Mouse (Mus musculus): ENCODE results near the gene Bbs9. TPM values are rescaled to one million over a fixed set of nuclear protein-coding genes. Genes with fewer than 3 reads are reported as not detected.

The Bbs9 gene
- total RNA-seq, 1 experiment from 2014 or later, result 8.6 TPM

GRCm38 (mm10) chr9:22584221-22584620 is 108.7 kb downstream of the Bbs9 start:
- no peak for ATAC-seq (replicated peaks; ENCODE audit: insufficient number of reproducible peaks, low FRiP score, low TSS enrichment, poor library complexity, severe bottlenecking)

GRCm38 (mm10) chr9:22593032-22593431 is 117.5 kb downstream of the Bbs9 start:
- no peak for ATAC-seq (replicated peaks; ENCODE audit: insufficient number of reproducible peaks, low FRiP score, low TSS enrichment, poor library complexity, severe bottlenecking)

- ATAC-seq (replicated peaks; ENCODE audit: insufficient number of reproducible peaks, low FRiP score, low TSS enrichment, poor library complexity, severe bottlenecking), result no peak
Observed at GRCm38 (mm10) chr9:22596650-22597049, 121.1 kb downstream of the Bbs9 start.

DNA sequence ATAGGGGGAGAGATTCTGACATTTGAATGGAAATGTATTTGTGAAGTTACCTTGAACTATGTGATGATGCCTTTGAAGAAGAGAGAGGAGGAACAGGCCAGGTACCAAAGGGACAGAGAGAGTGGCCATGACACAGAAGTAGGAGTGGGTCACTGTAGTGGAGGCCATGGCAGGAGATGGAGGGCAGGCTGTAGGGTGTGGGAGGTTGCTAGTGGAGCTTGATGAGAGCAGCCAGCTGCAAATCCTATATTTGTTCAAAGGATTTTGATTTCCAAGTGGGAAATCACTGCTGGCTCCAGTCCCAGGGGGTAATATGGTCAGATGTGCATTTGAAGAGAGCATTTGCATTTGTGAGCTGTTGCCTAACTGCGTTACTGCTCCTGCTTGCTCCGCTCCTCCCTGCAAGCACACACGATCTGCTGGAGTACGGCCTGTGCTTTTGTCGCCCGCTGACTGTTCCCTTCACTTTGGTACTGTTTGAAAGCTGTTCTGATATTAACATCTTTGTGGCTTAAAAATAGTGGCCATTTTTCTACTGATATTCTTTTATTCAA is 137.8 kb downstream of the Bbs9 start:
- no peak for ATAC-seq (replicated peaks; ENCODE audit: insufficient number of reproducible peaks, low FRiP score, low TSS enrichment, poor library complexity, severe bottlenecking)

- ATAC-seq (replicated peaks; ENCODE audit: insufficient number of reproducible peaks, low FRiP score, low TSS enrichment, poor library complexity, severe bottlenecking), result no peak
Observed at GRCm38 (mm10) chr9:22619245-22619644, 143.7 kb downstream of the Bbs9 start.

- ATAC-seq (replicated peaks; ENCODE audit: insufficient number of reproducible peaks, low FRiP score, low TSS enrichment, poor library complexity, severe bottlenecking), result peak; percentile 71; the same call in 1 of the 2 replicates
Observed at GRCm38 (mm10) chr9:22624966-22625365, 149.5 kb downstream of the Bbs9 start.

GRCm38 (mm10) chr9:22626014-22626413 is 150.5 kb downstream of the Bbs9 start:
- ATAC-seq (replicated peaks; ENCODE audit: insufficient number of reproducible peaks, low FRiP score, low TSS enrichment, poor library complexity, severe bottlenecking), result no peak

DNA sequence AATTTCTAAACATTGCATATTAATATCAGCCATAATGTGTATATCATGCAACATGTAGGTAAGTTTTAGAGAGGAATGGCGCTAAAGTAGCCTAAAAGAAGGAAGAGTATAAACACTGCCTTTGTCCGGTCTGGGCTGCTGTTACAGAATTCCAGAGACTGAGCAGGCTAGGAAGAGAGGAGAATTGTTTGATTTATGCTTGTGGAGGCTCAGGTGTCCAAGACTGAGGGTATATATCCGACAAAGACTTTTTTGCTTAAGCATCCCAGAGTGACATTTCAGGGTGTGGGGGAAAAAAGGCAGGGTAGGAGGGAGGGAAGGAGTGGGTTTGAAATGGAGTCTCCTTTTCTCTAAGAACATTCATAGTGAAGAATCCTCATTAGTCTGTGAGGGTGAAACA is 152.4 kb downstream of the Bbs9 start:
- no peak for ATAC-seq (replicated peaks; ENCODE audit: insufficient number of reproducible peaks, low FRiP score, low TSS enrichment, poor library complexity, severe bottlenecking)

DNA sequence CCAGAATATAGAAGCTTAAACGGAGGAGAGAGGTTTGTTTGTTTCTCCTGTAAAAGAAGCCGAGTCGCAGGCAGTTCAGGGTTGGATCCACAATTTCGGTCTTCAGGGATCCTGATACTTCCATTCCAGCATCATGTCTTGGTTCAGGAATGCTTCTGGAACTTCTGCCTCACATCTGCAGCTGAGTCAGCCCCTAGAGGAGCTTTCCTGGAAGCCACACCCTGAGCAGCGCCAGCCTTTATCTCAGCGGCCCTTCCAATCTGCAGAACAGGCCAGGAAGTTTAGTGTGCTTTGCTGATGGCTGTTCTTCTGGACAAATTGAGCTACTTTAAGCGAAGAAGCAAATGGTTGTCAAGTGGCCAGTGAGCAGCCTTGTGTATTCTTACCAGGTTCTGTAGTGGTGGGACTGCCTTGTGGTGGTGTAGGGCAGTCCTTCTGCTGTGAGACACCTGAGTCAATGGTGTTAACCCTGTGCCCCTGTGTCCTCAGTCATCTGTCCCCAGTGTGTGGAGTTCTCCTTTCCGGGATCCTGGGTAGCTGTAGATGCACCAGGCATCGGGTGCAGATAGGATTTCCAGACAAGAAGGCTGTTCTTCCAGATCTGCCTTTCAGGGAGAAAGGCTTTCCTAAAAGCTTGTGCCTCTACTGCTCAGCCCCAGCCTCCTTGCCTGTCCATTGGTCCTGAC is 157.4 kb downstream of the Bbs9 start:
- ATAC-seq (replicated peaks; ENCODE audit: insufficient number of reproducible peaks, low FRiP score, low TSS enrichment, poor library complexity, severe bottlenecking), result no peak

- ATAC-seq (replicated peaks; ENCODE audit: insufficient number of reproducible peaks, low FRiP score, low TSS enrichment, poor library complexity, severe bottlenecking), result no peak
Observed at GRCm38 (mm10) chr9:22638502-22638901, 163.0 kb downstream of the Bbs9 start.

DNA sequence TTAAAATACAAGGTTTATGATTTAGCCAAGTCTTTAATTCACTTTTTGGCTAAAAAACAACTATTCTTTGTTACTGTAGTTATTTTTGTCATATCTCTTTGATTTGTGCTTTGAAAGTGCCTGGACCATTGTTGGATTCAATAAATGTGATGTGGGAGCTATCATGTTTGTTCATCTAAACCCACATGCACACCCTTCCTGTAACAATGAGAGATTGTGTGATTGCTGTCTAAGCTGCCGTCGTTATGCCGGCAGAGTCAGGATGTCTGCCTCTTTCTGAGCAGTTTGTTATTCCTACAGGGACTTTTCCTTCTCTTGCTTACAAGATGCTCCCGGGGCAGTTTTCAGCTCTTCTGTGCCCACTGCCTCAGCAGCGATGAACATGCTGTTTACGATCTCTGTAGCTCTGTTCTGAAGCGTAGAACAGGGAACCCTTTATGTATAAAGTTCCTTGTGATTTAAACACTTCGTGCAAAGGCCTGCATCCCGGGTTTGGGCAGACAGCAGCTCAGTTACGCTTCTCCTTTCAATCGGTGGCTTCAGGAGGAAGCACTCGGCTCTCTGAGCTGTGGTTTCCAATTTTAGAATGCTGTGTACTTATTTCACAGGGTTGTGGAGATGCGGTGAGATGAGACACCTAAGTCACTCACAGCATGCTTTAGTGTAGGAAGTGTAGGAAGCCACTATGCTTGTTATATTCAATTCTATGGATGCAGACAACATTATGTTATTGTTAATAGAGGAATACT is 165.3 kb downstream of the Bbs9 start:
- no peak for ATAC-seq (replicated peaks; ENCODE audit: insufficient number of reproducible peaks, low FRiP score, low TSS enrichment, poor library complexity, severe bottlenecking)

DNA sequence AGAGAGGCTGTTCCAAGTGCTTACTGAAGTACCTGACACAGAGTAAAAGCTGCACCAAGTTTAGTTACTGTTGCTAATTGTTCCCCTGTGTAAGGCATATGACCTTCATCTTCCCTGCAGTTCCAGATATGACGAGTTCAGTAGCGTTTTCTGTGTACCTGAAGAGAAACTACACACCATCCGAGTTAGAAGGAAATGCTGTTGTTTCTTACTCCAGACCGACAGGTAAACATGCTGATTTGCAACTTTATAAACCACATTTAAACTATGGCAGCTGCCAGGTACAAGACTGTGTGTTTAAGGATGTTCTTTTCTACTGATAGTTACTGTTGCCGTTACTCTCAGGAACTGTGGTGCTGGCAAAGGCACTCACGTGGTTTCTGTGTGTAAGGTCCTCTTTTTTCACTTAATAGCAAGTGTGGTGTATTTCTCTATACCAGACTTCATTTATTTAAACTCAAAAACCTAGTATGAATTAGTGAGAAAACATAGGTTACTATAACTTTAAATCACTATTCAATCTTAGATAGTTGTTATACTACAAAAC is 170.4 kb downstream of the Bbs9 start:
- ATAC-seq (replicated peaks; ENCODE audit: insufficient number of reproducible peaks, low FRiP score, low TSS enrichment, poor library complexity, severe bottlenecking), result no peak

GRCm38 (mm10) chr9:22646461-22646860 is 170.9 kb downstream of the Bbs9 start:
- no peak for ATAC-seq (replicated peaks; ENCODE audit: insufficient number of reproducible peaks, low FRiP score, low TSS enrichment, poor library complexity, severe bottlenecking)

DNA sequence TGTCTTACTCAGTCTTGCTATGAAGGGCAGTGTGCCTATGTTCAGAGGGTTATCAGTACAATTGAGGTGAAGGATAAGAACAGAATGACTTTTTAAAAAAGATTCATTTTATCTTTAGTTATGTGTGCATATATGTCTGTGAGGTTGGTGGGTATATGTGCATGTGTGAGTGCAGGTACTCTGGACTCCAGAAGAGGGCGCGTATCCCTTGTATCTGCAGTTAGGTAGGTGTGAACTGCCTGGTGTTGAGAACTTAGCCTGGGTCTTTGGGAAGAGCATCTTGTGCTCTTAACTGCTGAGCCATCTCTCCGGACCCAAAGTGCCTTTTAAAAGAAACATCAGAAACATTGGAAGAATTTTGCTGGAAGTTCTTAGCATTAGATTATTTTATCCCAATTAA is 172.6 kb downstream of the Bbs9 start:
- no peak for ATAC-seq (replicated peaks; ENCODE audit: insufficient number of reproducible peaks, low FRiP score, low TSS enrichment, poor library complexity, severe bottlenecking)

DNA sequence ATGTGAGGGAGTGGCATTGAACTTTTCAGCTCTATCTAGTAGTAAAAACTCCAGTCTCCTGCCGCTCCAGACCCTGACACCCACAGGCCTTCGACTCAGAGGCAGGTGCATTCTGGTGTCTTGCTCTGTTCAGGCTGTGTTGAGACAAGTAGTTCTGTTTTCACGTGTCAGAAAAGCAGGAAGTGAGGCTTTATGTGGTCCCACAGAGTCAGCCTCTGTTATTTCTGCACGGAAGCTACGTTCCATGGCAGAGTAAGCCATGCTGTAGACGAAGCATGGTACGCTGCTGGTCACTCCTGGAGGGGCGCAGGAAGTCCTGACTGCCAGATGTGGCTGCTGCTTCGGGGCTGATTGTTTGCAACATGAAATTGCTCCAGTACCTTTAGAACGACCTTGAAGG is 174.1 kb downstream of the Bbs9 start:
- peak; percentile 73 for ATAC-seq (replicated peaks; ENCODE audit: insufficient number of reproducible peaks, low FRiP score, low TSS enrichment, poor library complexity, severe bottlenecking)

GRCm38 (mm10) chr9:22650781-22651180 is 175.3 kb downstream of the Bbs9 start:
- no peak for ATAC-seq (replicated peaks; ENCODE audit: insufficient number of reproducible peaks, low FRiP score, low TSS enrichment, poor library complexity, severe bottlenecking)

DNA sequence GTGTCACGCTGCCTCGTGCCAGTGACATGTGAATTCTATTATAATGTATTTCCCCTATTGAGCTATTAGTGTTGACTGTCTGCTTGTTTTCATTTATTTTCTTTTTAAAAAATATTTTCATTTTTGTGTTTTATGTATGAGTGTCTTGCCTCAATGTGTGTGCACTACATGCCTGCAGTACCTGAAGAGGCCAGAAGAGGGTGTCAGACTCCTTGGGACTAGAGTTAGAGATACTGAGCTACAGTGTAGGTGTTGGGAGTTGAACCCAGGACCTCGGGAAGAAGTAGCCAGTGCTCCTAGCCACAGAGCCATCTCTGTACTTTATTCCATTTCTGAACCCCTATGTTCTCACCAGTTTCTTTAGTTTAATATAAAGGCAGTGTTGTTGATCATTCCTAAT is 176.1 kb downstream of the Bbs9 start:
- ATAC-seq (replicated peaks; ENCODE audit: insufficient number of reproducible peaks, low FRiP score, low TSS enrichment, poor library complexity, severe bottlenecking), result no peak

DNA sequence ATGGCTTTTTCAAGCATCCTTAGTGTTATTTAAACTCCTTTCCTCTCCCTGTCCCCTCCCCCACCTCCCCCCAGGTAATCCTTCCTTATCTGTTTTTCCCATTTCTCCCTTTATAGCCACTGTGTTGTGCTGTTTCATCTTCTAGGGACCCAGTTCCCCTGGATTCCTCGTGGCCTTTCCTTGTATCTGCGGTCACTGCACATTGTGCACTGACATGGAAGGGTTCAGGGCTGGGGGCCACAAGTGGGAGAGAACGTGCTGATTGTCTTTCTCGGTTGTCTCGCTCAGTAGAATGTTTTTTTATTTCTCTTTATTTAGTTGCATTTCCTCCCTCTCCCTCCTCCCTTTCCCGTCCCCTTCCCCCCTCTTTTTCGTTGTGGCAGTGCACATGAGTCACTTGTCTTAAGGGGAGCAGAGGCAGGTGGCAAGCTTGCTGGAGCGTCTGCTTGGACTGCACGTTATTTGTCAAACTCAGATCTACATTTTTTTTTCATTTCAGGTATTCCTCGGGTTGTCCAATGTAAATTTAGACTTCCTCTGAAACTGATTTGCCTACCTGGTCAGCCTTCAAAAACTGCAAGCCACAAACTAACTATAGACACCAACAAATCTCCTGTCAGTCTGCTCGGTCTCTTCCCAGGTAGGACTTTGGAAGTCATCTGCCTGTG is 179.3 kb downstream of the Bbs9 start:
- ATAC-seq (replicated peaks; ENCODE audit: insufficient number of reproducible peaks, low FRiP score, low TSS enrichment, poor library complexity, severe bottlenecking), result no peak

DNA sequence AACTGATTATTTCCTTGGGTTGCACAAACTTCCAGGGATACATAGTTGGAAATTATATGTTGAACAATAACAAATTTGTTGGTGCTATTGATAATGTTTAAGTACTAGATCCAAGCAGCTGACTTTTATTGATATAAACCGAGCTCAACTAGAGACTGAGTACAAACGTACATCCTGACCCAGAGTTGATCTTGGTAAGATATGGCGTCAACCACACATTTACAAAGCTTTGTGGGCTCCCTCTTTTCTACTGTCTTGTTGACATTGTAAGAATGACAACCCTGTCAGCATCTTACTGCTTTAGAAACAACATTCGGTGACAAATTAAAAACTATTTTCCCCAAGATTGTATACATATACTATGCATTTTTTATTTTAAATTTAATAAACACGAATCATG is 181.7 kb downstream of the Bbs9 start:
- ATAC-seq (replicated peaks; ENCODE audit: insufficient number of reproducible peaks, low FRiP score, low TSS enrichment, poor library complexity, severe bottlenecking), result no peak

Measured in monocyte, adult 5-6 weeks (primary cell).